Mouse (Mus musculus): Measurements from ENCODE around the gene Gm20695. TPM values are rescaled to one million over a fixed set of nuclear protein-coding genes. Genes with fewer than 3 reads are reported as not detected.
"Not testable (repeated sequence)": the region's sequence is repeated elsewhere in the genome, so short reads cannot be mapped to it uniquely, and the experiment has no call there.

Gm20695 gene
- polyA plus RNA-seq, 1 experiment from 2014 or later: 3.9 TPM

DNA sequence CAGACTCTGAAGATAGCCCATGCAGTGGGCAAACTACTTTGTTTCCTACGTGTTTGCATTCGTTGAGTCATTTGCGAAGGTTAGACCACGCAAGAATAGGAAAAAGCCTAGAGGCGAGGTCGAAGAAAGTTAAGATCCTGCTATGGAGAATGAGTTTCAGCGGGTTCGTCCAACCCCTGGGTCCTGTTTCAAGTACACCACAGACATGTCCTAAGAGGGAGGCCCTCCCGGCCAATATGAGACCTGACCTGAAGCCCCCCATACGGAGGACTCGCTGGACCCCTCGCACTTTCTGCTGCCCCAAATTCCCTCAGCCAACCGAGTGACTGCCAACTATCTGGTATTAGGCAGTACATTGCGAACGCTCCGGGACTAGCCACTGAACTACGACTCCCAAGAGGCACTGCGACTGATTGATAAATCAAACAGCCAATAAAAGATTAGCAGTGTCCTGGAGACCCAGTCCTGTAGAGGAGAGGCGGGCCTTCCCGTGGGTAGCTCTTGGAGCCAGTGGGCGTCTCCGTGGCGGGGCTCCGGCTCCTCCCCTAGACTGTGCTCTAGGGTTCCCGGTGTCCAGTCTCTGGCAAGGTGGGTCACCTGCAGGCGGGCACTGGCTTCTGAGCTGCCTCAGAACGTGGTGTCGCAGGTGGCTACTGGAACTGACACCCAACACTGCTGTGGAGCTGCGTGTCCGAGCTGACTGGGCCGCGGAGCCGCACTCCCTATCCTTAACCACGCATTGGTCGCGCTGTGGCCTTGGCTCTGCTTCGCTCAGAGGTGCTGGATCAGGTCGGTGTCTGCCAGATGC lies 37.5 kb upstream of the Gm20695 start, which contains the start of gene Zfp174:
TSS of gene Zfp174 (plus strand) at position 558 of the 808 bp plus-strand sequence.
- Histone ChIP-seq H3K9me3 (ENCODE audit: low read length) (no peaks in the 10 kb centered on the region), H3K27ac (ENCODE audit: low read depth) (peak within 1 kb of the TSS; percentile 81), H3K27me3 (ENCODE audit: insufficient read depth, low read length) (no peaks in the 10 kb centered on the region), H3K36me3 (replicated peaks; ENCODE audit: insufficient read depth, low read length) (no peaks in the 10 kb centered on the region), H3K4me2 (ENCODE audit: low read depth, low read length) (peak within 1 kb of the TSS; percentile 85), H3K9ac (replicated peaks) (peak within 1 kb of the TSS; percentile 74), H3K4me1 (ENCODE audit: insufficient read depth) (peaks cover 13% of the 10 kb centered on the region), H3K4me3 (ENCODE audit: low read depth, low read length) (peak within 1 kb of the TSS; percentile 58)
- peak; percentile 93 for DNase-seq
- TF ChIP-seq EP300 (IDR thresholded peaks at IDR 0.05; ENCODE audit: low read depth): no peak
- WGBS (ENCODE audit: insufficient replicate concordance): 2% methylated on average over 38 of the region's 38 CpGs
- peak; percentile 98 for ATAC-seq

DNA sequence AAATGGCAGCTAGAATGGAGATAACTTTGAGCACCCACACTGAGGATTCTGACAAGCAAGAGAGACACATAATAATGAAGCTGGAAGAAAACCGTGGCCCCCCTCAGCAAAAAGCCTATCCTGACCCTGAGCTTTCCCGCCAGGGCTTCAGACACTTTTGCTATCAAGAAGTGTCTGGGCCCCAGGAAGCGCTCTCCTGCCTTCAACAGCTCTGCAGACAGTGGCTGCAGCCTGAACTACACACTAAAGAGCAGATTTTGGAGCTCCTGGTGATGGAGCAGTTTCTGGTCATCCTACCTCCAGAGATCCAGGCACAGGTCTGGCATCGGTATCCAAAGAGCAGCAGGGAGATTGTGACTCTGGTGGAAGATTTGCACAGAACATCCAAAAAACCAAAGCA lies 36.6 kb upstream of the Gm20695 start:
- 0 out of 2 replicates have a peak overlapping the region, but pooled peaks have one; percentile 58 for H3K4me3 ChIP-seq (ENCODE audit: low read depth, low read length)
- H3K4me1 ChIP-seq (ENCODE audit: insufficient read depth): peaks cover 13% of the 10 kb centered on the region
- H3K27me3 ChIP-seq (ENCODE audit: insufficient read depth, low read length): no peaks in the 10 kb centered on the region
- H3K36me3 ChIP-seq (replicated peaks; ENCODE audit: insufficient read depth, low read length): no peaks in the 10 kb centered on the region
- H3K4me2 ChIP-seq (ENCODE audit: low read depth, low read length): peak overlapping the region; percentile 85
- peak overlapping the region; percentile 74; the same call in 1 of the 2 replicates for H3K9ac ChIP-seq (replicated peaks)
- DNase-seq (no peak), ATAC-seq (no peak)
- TF ChIP-seq CTCF (IDR thresholded peaks at IDR 0.05; ENCODE audit: low read depth) (no peak), EP300 (IDR thresholded peaks at IDR 0.05; ENCODE audit: low read depth) (no peak)
- no peaks in the 10 kb centered on the region for H3K9me3 ChIP-seq (ENCODE audit: low read length)
- H3K27ac ChIP-seq (ENCODE audit: low read depth): peak overlapping the region; percentile 81; the same call in 1 of the 2 replicates
- WGBS (ENCODE audit: insufficient replicate concordance): 73% methylated on average over 4 of the region's 4 CpGs

DNA sequence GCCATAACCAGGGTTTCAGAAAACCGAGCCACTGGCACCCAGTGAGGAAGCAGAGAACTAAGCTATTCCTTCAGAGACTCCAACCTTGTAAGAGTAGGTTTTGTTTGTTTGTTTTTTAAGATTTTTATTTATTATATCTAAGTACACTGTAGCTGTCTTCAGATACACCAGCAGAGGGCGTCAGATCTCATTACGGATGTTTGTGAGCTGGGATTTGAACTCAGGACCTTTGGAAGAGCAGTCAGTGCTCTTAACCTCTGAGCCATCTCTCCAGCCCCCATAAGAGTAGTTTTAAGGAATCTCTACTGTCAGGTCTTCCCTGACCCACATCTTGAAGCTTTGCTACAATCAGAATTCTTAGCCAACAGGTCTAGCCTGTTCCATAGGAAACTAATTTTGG lies 36.0 kb upstream of the Gm20695 start:
- H3K4me2 ChIP-seq (ENCODE audit: low read depth, low read length): peak overlapping the region; percentile 85; the same call in 1 of the 2 replicates
- no peak overlapping the region for H3K27ac ChIP-seq (ENCODE audit: low read depth)
- TF ChIP-seq CTCF (IDR thresholded peaks at IDR 0.05; ENCODE audit: low read depth) (peak; percentile 40), EP300 (IDR thresholded peaks at IDR 0.05; ENCODE audit: low read depth) (no peak)
- 65% methylated on average over 3 of the region's 3 CpGs for WGBS (ENCODE audit: insufficient replicate concordance)
- no peaks in the 10 kb centered on the region for H3K9me3 ChIP-seq (ENCODE audit: low read length)
- H3K4me1 ChIP-seq (ENCODE audit: insufficient read depth): peaks cover 13% of the 10 kb centered on the region
- DNase-seq (no peak), ATAC-seq (no peak)
- no peaks in the 10 kb centered on the region for H3K27me3 ChIP-seq (ENCODE audit: insufficient read depth, low read length)
- H3K4me3 ChIP-seq (ENCODE audit: low read depth, low read length): no peak overlapping the region
- H3K9ac ChIP-seq (replicated peaks): no peak overlapping the region
- H3K36me3 ChIP-seq (replicated peaks; ENCODE audit: insufficient read depth, low read length): no peaks in the 10 kb centered on the region

GRCm38 (mm10) chr16:3851301-3851700 lies 33.1 kb upstream of the Gm20695 start:
- not testable (repeated sequence) for H3K27me3 ChIP-seq (ENCODE audit: insufficient read depth, low read length); H3K9me3 ChIP-seq (ENCODE audit: low read length); ATAC-seq; H3K27ac ChIP-seq (ENCODE audit: low read depth); H3K4me3 ChIP-seq (ENCODE audit: low read depth, low read length); H3K36me3 ChIP-seq (replicated peaks; ENCODE audit: insufficient read depth, low read length); H3K4me1 ChIP-seq (ENCODE audit: insufficient read depth); H3K9ac ChIP-seq (replicated peaks); DNase-seq; H3K4me2 ChIP-seq (ENCODE audit: low read depth, low read length)
- WGBS (ENCODE audit: insufficient replicate concordance): 81% methylated on average over 13 of the region's 13 CpGs

GRCm38 (mm10) chr16:3852586-3852985 lies 31.9 kb upstream of the Gm20695 start:
- no peak overlapping the region for H3K4me3 ChIP-seq (ENCODE audit: low read depth, low read length)
- TF ChIP-seq CTCF (IDR thresholded peaks at IDR 0.05; ENCODE audit: low read depth) (no peak), EP300 (IDR thresholded peaks at IDR 0.05; ENCODE audit: low read depth) (no peak)
- no peaks in the 10 kb centered on the region for H3K9me3 ChIP-seq (ENCODE audit: low read length)
- H3K36me3 ChIP-seq (replicated peaks; ENCODE audit: insufficient read depth, low read length): peaks cover 6% of the 10 kb centered on the region
- H3K27me3 ChIP-seq (ENCODE audit: insufficient read depth, low read length): no peaks in the 10 kb centered on the region
- H3K4me2 ChIP-seq (ENCODE audit: low read depth, low read length): no peak overlapping the region
- no peak overlapping the region for H3K27ac ChIP-seq (ENCODE audit: low read depth)
- DNase-seq: no peak
- no peak overlapping the region for H3K9ac ChIP-seq (replicated peaks)
- no peak for ATAC-seq
- WGBS (ENCODE audit: insufficient replicate concordance): 76% methylated on average over 9 of the region's 12 CpGs
- peaks cover 5% of the 10 kb centered on the region for H3K4me1 ChIP-seq (ENCODE audit: insufficient read depth)

DNA sequence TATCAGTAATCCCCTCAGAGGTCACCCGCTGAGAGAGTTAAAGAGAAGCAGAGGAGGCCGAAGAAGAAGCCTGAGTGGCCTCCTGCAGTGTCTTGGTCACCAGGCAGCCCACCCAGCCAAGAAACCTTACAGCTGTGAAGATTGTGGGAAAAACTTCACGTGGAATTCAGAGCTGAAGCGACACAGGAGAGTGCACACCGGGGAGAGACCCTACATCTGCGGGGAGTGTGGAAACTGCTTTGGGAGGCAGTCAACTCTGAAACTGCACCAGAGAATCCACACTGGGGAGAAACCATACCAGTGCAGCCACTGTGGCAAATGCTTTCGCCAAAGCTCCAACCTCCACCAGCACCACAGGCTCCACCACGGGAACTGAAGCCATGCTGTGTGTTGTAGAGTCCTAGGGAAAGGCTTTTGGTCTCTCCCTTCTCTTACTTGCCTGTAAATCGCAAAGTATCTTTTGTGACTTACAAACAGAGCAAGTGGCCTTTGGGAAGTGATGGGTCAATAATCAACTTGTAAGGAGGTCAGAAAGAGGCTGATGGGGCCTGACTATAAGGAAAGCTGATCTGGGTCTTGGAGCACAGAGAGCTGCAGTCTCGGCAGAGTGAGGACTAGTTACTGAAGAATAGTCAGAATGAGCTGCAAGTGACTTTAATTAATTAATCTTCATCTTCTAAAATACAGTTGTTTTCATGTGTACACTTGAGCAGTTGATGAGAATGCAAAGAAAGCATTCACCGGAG lies 29.8 kb upstream of the Gm20695 start:
- Histone ChIP-seq H3K4me3 (ENCODE audit: low read depth, low read length) (no peak overlapping the region), H3K27ac (ENCODE audit: low read depth) (no peak overlapping the region), H3K27me3 (ENCODE audit: insufficient read depth, low read length) (no peaks in the 10 kb centered on the region), H3K4me1 (ENCODE audit: insufficient read depth) (no peaks in the 10 kb centered on the region), H3K36me3 (replicated peaks; ENCODE audit: insufficient read depth, low read length) (peaks cover 6% of the 10 kb centered on the region), H3K4me2 (ENCODE audit: low read depth, low read length) (no peak overlapping the region), H3K9ac (replicated peaks) (no peak overlapping the region), H3K9me3 (ENCODE audit: low read length) (no peaks in the 10 kb centered on the region)
- ATAC-seq: no peak
- WGBS (ENCODE audit: insufficient replicate concordance): 70% methylated on average over 11 of the region's 11 CpGs
- no peak for TF ChIP-seq EP300 (IDR thresholded peaks at IDR 0.05; ENCODE audit: low read depth)
- no peak for TF ChIP-seq CTCF (IDR thresholded peaks at IDR 0.05; ENCODE audit: low read depth)
- DNase-seq: no peak
